Mouse (Mus musculus): ENCODE data around the gene Cbl. TPM values are rescaled to one million over a fixed set of nuclear protein-coding genes. Genes with fewer than 3 reads are reported as not detected.
A peak's percentile ranks its signal among the peaks of the same experiment; 100 is the strongest.

Gene Cbl
- polyA plus RNA-seq, 1 experiment from 2014 or later: 15.5 TPM

GRCm38 (mm10) chr9:44243621-44244020, 9.8 kb upstream of the Cbl start:
- WGBS: 38% methylated on average over 2 of the region's 2 CpGs
- no peak overlapping the region for H3K9ac ChIP-seq (ENCODE audit: low read length)
- H3K27ac ChIP-seq (ENCODE audit: low read length): no peak overlapping the region
- no peaks in the 10 kb centered on the region for H3K27me3 ChIP-seq (ENCODE audit: control insufficient read depth, insufficient read depth, low read depth, low read length)
- no peak for ATAC-seq (ENCODE audit: low read depth)
- H3K4me3 ChIP-seq (ENCODE audit: low read length): no peak overlapping the region
- H3K36me3 ChIP-seq (ENCODE audit: control insufficient read depth, insufficient read depth, low read length): no peaks in the 10 kb centered on the region
- no peaks in the 10 kb centered on the region for H3K4me1 ChIP-seq (replicated peaks; ENCODE audit: control insufficient read depth, insufficient read depth, low read length)
- no peak overlapping the region for H3K4me2 ChIP-seq (ENCODE audit: low read depth, low read length)
- no peaks in the 10 kb centered on the region for H3K9me3 ChIP-seq (ENCODE audit: control insufficient read depth, low read length)

- Histone ChIP-seq H3K27ac (ENCODE audit: low read length) (no peak overlapping the region), H3K27me3 (ENCODE audit: control insufficient read depth, insufficient read depth, low read depth, low read length) (no peaks in the 10 kb centered on the region), H3K4me2 (ENCODE audit: low read depth, low read length) (no peak overlapping the region), H3K36me3 (ENCODE audit: control insufficient read depth, insufficient read depth, low read length) (no peaks in the 10 kb centered on the region), H3K4me3 (ENCODE audit: low read length) (no peak overlapping the region), H3K4me1 (replicated peaks; ENCODE audit: control insufficient read depth, insufficient read depth, low read length) (no peaks in the 10 kb centered on the region), H3K9ac (ENCODE audit: low read length) (no peak overlapping the region), H3K9me3 (ENCODE audit: control insufficient read depth, low read length) (no peaks in the 10 kb centered on the region)
- WGBS: 56% methylated on average over 9 of the region's 9 CpGs
- ATAC-seq (ENCODE audit: low read depth): no peak
These were observed 7.6 kb upstream of the Cbl start for GRCm38 (mm10) chr9:44241418-44241817.

- WGBS: 58% methylated on average over 5 of the region's 5 CpGs
- Histone ChIP-seq H3K27me3 (ENCODE audit: control insufficient read depth, insufficient read depth, low read depth, low read length) (no peaks in the 10 kb centered on the region), H3K9ac (ENCODE audit: low read length) (no peak overlapping the region), H3K4me3 (ENCODE audit: low read length) (no peak overlapping the region), H3K4me2 (ENCODE audit: low read depth, low read length) (no peak overlapping the region), H3K36me3 (ENCODE audit: control insufficient read depth, insufficient read depth, low read length) (no peaks in the 10 kb centered on the region), H3K27ac (ENCODE audit: low read length) (no peak overlapping the region), H3K4me1 (replicated peaks; ENCODE audit: control insufficient read depth, insufficient read depth, low read length) (no peaks in the 10 kb centered on the region), H3K9me3 (ENCODE audit: control insufficient read depth, low read length) (no peaks in the 10 kb centered on the region)
- ATAC-seq (ENCODE audit: low read depth): no peak
These were observed 7.1 kb upstream of the Cbl start for GRCm38 (mm10) chr9:44240911-44241310.

- Histone ChIP-seq H3K4me2 (ENCODE audit: low read depth, low read length) (no peak within 1 kb of the TSS), H3K4me1 (replicated peaks; ENCODE audit: control insufficient read depth, insufficient read depth, low read length) (no peaks in the 10 kb centered on the region), H3K27me3 (ENCODE audit: control insufficient read depth, insufficient read depth, low read depth, low read length) (no peaks in the 10 kb centered on the region), H3K4me3 (ENCODE audit: low read length) (no peak within 1 kb of the TSS), H3K27ac (ENCODE audit: low read length) (no peak within 1 kb of the TSS), H3K9me3 (ENCODE audit: control insufficient read depth, low read length) (no peaks in the 10 kb centered on the region), H3K9ac (ENCODE audit: low read length) (no peak within 1 kb of the TSS), H3K36me3 (ENCODE audit: control insufficient read depth, insufficient read depth, low read length) (no peaks in the 10 kb centered on the region)
- ATAC-seq (ENCODE audit: low read depth): no peak
- whole genome bisulfite sequencing: 36% methylated on average over 2 of the region's 2 CpGs
These were observed 6.5 kb upstream of the Cbl start, which contains the start of gene Ccdc153 for GRCm38 (mm10) chr9:44240399-44240798. Gene Ccdc153, plus strand, starts transcription at chr9:44240676.

GRCm38 (mm10) chr9:44239447-44239846, 5.6 kb upstream of the Cbl start:
- Histone ChIP-seq H3K27ac (ENCODE audit: low read length) (no peak overlapping the region), H3K4me1 (replicated peaks; ENCODE audit: control insufficient read depth, insufficient read depth, low read length) (peaks cover 1% of the 10 kb centered on the region; the same call in 1 of the 2 replicates), H3K36me3 (ENCODE audit: control insufficient read depth, insufficient read depth, low read length) (no peaks in the 10 kb centered on the region), H3K9me3 (ENCODE audit: control insufficient read depth, low read length) (no peaks in the 10 kb centered on the region), H3K27me3 (ENCODE audit: control insufficient read depth, insufficient read depth, low read depth, low read length) (no peaks in the 10 kb centered on the region), H3K4me2 (ENCODE audit: low read depth, low read length) (no peak overlapping the region), H3K9ac (ENCODE audit: low read length) (no peak overlapping the region), H3K4me3 (ENCODE audit: low read length) (no peak overlapping the region)
- 8% methylated on average over 5 of the region's 5 CpGs for WGBS
- ATAC-seq (ENCODE audit: low read depth): no peak

- no peak for ATAC-seq (ENCODE audit: low read depth)
- Histone ChIP-seq H3K4me2 (ENCODE audit: low read depth, low read length) (no peak overlapping the region), H3K27ac (ENCODE audit: low read length) (no peak overlapping the region), H3K9me3 (ENCODE audit: control insufficient read depth, low read length) (no peaks in the 10 kb centered on the region), H3K27me3 (ENCODE audit: control insufficient read depth, insufficient read depth, low read depth, low read length) (no peaks in the 10 kb centered on the region), H3K4me1 (replicated peaks; ENCODE audit: control insufficient read depth, insufficient read depth, low read length) (peaks cover 3% of the 10 kb centered on the region; the same call in 1 of the 2 replicates), H3K4me3 (ENCODE audit: low read length) (no peak overlapping the region), H3K36me3 (ENCODE audit: control insufficient read depth, insufficient read depth, low read length) (no peaks in the 10 kb centered on the region), H3K9ac (ENCODE audit: low read length) (no peak overlapping the region)
- 69% methylated on average over 17 of the region's 17 CpGs for whole genome bisulfite sequencing
These were observed 4.8 kb upstream of the Cbl start for GRCm38 (mm10) chr9:44238501-44239190.

GRCm38 (mm10) chr9:44237128-44237527, 3.3 kb upstream of the Cbl start:
- WGBS: 70% methylated on average over 4 of the region's 4 CpGs
- H3K27ac ChIP-seq (ENCODE audit: low read length): no peak overlapping the region
- H3K4me2 ChIP-seq (ENCODE audit: low read depth, low read length): no peak overlapping the region
- peaks cover 10% of the 10 kb centered on the region for H3K4me1 ChIP-seq (replicated peaks; ENCODE audit: control insufficient read depth, insufficient read depth, low read length)
- no peaks in the 10 kb centered on the region for H3K9me3 ChIP-seq (ENCODE audit: control insufficient read depth, low read length)
- H3K36me3 ChIP-seq (ENCODE audit: control insufficient read depth, insufficient read depth, low read length): no peaks in the 10 kb centered on the region
- no peak for ATAC-seq (ENCODE audit: low read depth)
- H3K9ac ChIP-seq (ENCODE audit: low read length): no peak overlapping the region
- H3K27me3 ChIP-seq (ENCODE audit: control insufficient read depth, insufficient read depth, low read depth, low read length): no peaks in the 10 kb centered on the region
- no peak overlapping the region for H3K4me3 ChIP-seq (ENCODE audit: low read length)

GRCm38 (mm10) chr9:44236601-44237000, 2.8 kb upstream of the Cbl start:
- Histone ChIP-seq H3K4me1 (replicated peaks; ENCODE audit: control insufficient read depth, insufficient read depth, low read length) (peaks cover 12% of the 10 kb centered on the region), H3K4me2 (ENCODE audit: low read depth, low read length) (no peak overlapping the region), H3K27me3 (ENCODE audit: control insufficient read depth, insufficient read depth, low read depth, low read length) (no peaks in the 10 kb centered on the region), H3K27ac (ENCODE audit: low read length) (no peak overlapping the region), H3K9ac (ENCODE audit: low read length) (no peak overlapping the region), H3K9me3 (ENCODE audit: control insufficient read depth, low read length) (no peaks in the 10 kb centered on the region), H3K4me3 (ENCODE audit: low read length) (no peak overlapping the region), H3K36me3 (ENCODE audit: control insufficient read depth, insufficient read depth, low read length) (no peaks in the 10 kb centered on the region)
- no peak for ATAC-seq (ENCODE audit: low read depth)
- WGBS: 58% methylated on average over 4 of the region's 4 CpGs

GRCm38 (mm10) chr9:44234479-44235427, 904 bp upstream of the Cbl start:
- H3K9ac ChIP-seq (ENCODE audit: low read length): peak overlapping the region; percentile 57
- ATAC-seq (ENCODE audit: low read depth): peak; percentile 13; the same call in 1 of the 2 replicates
- peak overlapping the region; percentile 87 for H3K27ac ChIP-seq (ENCODE audit: low read length)
- H3K27me3 ChIP-seq (ENCODE audit: control insufficient read depth, insufficient read depth, low read depth, low read length): no peaks in the 10 kb centered on the region
- peaks cover 12% of the 10 kb centered on the region for H3K4me1 ChIP-seq (replicated peaks; ENCODE audit: control insufficient read depth, insufficient read depth, low read length)
- no peaks in the 10 kb centered on the region for H3K9me3 ChIP-seq (ENCODE audit: control insufficient read depth, low read length)
- peak overlapping the region; percentile 92 for H3K4me3 ChIP-seq (ENCODE audit: low read length)
- peak overlapping the region; percentile 82 for H3K4me2 ChIP-seq (ENCODE audit: low read depth, low read length)
- no peaks in the 10 kb centered on the region for H3K36me3 ChIP-seq (ENCODE audit: control insufficient read depth, insufficient read depth, low read length)
- WGBS: 18% methylated on average over 19 of the region's 19 CpGs

Data from lung, embryonic 16.5 days (tissue).